In the genomic region with DNA sequence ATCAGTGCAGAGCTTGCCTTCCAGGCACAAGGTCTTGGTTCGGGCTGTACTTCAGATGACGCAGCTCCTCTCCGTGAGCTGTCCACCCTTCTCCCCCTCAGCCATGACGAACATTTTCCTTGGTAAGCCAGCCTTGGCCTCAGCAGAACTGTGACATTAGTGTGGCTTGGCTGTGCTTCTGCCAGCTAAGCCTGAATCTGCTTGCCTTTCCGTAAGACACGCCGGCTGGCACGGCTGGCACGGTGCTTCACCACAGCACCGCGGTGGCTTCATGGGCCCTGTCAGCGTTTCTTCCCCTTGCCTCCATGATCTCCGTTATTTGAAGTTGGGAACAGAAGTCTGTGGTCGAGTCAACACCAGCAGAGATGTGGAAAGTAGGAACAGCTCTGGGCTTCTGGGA, we compare ENCODE assay signal across 16 mouse cellular contexts.
A peak's percentile ranks its signal among the peaks of the same experiment; 100 is the strongest.
DNase-seq lines count a peak whose midpoint lies in the region.
"Had no signal": no experiment of that assay in that cellular context is flagged by ENCODE, and none has a peak within 500 bp of the region (broad histone marks: within the 10 kb centered on the region; RNA-seq: fewer than 3 reads in every experiment).

No protein-coding gene starts in this region.

- peak; percentile 58 for DNase-seq in gastrocnemius, adult 18-20 months (ENCODE audit: low spot score)
- DNase-seq in gastrocnemius, postnatal 4 days (ENCODE audit: low spot score in 2 of 2) = no peak
- DNase-seq in MN1 (ENCODE audit: low spot score) = peak; percentile 49
- peak; percentile 88 for DNase-seq in adrenal gland, adult 8-10 months
- DNase-seq in gastrocnemius, adult 8-10 months (ENCODE audit: low spot score in 2 of 2) = peak; percentile 14 to 42
- no peak for DNase-seq in left cerebral cortex, postnatal 36 days (ENCODE audit: low spot score in 2 of 2)
- no peak for DNase-seq in urinary bladder, postnatal 14 days (ENCODE audit: low spot score)
- no peak for DNase-seq in left cerebral cortex, adult 18-20 months (ENCODE audit: low spot score in 2 of 2)
- DNase-seq: embryo, embryonic 11 days; kidney, postnatal 25 days; liver, embryonic 13.5 days; lung, adult 2 months; lung, postnatal 36 days; midbrain, embryonic 14.5 days; thymus, adult 2 months; thymus, postnatal 4 days had no signal

- intact Hi-C loops in left cerebral cortex, postnatal 36 days (cut with DNase I) = no loop called here

Comparison
In these comparisons a context has a peak if more than half of its experiments do, and no peak if none do; other contexts are left out.
1. DNase-seq: peak in gastrocnemius, adult 18-20 months (single experiment), MN1 (single experiment), adrenal gland, adult 8-10 months (single experiment) and gastrocnemius, adult 8-10 months (2 of 2); none in gastrocnemius, postnatal 4 days (0 of 2), left cerebral cortex, postnatal 36 days (0 of 2), urinary bladder, postnatal 14 days (single experiment) and left cerebral cortex, adult 18-20 months (0 of 2).